Mouse (Mus musculus) cerebellum, adult 18-20 months (tissue): ENCODE measurements around the gene Foxc1.

Experiments used
- DNase-seq, 2 experiments: peaks; one replicate each; pipeline ENCODE4 v3.0.0; 2021

Gene Foxc1

GRCm38 (mm10) chr13:31849258-31849971 is 43.0 kb downstream of the Foxc1 start:
- DNase-seq: no peak

- DNase-seq: no peak
Observed at GRCm38 (mm10) chr13:31853564-31853963, 47.1 kb downstream of the Foxc1 start.

GRCm38 (mm10) chr13:31854000-31854399 is 47.6 kb downstream of the Foxc1 start:
- no peak for DNase-seq

- no peak for DNase-seq
Observed at GRCm38 (mm10) chr13:31860200-31860599, 53.8 kb downstream of the Foxc1 start.
